Mouse (Mus musculus): ENCODE data around the gene 1700028K03Rik. TPM values are rescaled to one million over a fixed set of nuclear protein-coding genes. Genes with fewer than 3 reads are reported as not detected.

1700028K03Rik gene
- polyA plus RNA-seq, 1 experiment from 2014 or later, result 0.09 TPM

DNA sequence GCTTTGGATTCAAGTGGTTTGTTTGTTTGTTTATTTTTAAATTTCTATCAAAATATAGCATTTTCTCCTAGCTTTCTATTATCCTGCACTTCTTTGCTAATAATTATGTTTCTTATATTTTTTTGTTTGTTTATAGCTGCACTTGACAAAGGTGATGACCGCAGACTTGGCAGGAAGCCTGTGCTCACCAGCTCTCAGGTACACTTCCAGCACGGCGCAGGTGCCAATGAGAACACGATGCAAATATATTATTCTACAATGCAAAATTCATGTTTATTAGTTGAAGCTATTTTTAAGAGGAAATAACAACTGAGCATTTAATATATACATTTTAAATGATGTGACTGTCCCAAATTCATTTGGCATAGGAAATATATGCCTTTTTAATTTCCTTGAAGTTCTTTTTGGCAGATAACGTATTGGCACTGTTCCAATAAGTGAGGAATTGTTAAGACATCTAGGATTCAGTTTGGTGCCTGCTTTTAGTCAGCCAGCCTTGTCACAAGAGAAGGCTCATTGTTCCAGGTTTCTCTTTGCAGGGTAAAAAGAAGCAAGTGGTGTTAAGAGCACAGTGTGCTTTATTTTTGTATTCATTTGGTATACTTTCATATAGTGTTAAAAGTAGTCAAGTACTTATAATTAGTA lies 34.5 kb upstream of the 1700028K03Rik start:
- H3K4me1 ChIP-seq (ENCODE audit: control insufficient read depth, insufficient read depth, low read length), result no peaks in the 10 kb centered on the region
- no peak overlapping the region for H3K27ac ChIP-seq (ENCODE audit: low read depth, low read length)
- DNase-seq (ENCODE audit: low spot score) (no peak), ATAC-seq (ENCODE audit: insufficient read depth, low FRiP score, low TSS enrichment) (no peak)
- H3K27me3 ChIP-seq (ENCODE audit: control insufficient read depth, insufficient read depth, low read length), result no peaks in the 10 kb centered on the region
- no peak overlapping the region for H3K4me3 ChIP-seq (ENCODE audit: low read depth, low read length)
- no peak overlapping the region for H3K4me2 ChIP-seq (ENCODE audit: low read depth)
- H3K9me3 ChIP-seq (ENCODE audit: control insufficient read depth, low read length), result no peaks in the 10 kb centered on the region
- WGBS, result 93% methylated on average over 5 of the region's 5 CpGs
- H3K36me3 ChIP-seq (ENCODE audit: control insufficient read depth, insufficient read depth, low read length), result no peaks in the 10 kb centered on the region
- H3K9ac ChIP-seq (ENCODE audit: low read length), result no peak overlapping the region

DNA sequence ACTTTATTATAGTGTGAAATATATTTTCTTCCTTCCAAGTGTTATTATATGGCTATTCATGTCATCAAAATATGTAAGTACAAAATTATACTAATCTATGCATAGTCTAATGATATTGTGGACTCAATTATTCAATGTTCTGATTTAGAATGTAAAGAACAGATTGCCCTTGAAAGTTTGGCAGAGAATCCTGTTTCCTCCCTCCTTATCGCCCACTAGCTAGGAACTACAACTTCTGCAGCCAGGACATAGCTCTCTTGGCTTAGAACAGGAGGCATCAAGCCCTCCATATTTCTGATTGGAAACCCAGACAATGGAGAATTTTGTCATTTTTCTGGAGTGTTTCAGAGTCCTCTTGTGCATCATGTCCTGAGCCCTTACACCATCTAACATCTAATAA lies 33.8 kb upstream of the 1700028K03Rik start:
- no peak overlapping the region for H3K27ac ChIP-seq (ENCODE audit: low read depth, low read length)
- no peaks in the 10 kb centered on the region for H3K36me3 ChIP-seq (ENCODE audit: control insufficient read depth, insufficient read depth, low read length)
- H3K27me3 ChIP-seq (ENCODE audit: control insufficient read depth, insufficient read depth, low read length), result no peaks in the 10 kb centered on the region
- 91% methylated on average over 1 of the region's 1 CpGs for WGBS
- H3K4me1 ChIP-seq (ENCODE audit: control insufficient read depth, insufficient read depth, low read length), result no peaks in the 10 kb centered on the region
- no peaks in the 10 kb centered on the region for H3K9me3 ChIP-seq (ENCODE audit: control insufficient read depth, low read length)
- no peak overlapping the region for H3K9ac ChIP-seq (ENCODE audit: low read length)
- ATAC-seq (ENCODE audit: insufficient read depth, low FRiP score, low TSS enrichment) (no peak), DNase-seq (ENCODE audit: low spot score) (no peak)
- no peak overlapping the region for H3K4me2 ChIP-seq (ENCODE audit: low read depth)
- no peak overlapping the region for H3K4me3 ChIP-seq (ENCODE audit: low read depth, low read length)

DNA sequence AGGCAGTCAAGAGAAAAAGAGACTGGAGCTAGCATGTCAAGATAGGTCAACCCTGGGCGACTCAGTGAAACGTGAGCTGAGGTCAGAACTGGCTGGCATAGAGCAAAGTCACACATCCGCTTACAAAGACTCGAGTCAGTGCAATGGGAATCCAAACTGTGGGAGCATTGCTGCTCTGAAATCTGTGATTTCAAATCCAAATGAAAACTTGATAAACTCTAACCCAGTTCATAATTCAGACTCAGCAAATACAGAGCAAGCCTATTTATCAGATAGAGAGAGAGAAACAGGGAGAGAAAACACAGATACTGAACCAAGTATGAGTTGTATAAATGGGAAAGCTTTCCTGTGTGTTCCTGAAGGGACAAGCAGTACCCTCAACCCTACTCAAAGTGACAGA lies 27.2 kb upstream of the 1700028K03Rik start, which contains the start of gene Gm42669:
TSS of gene Gm42669 (plus strand) at position 301 of the 400 bp plus-strand sequence.
- WGBS, result 77% methylated on average over 4 of the region's 4 CpGs
- Histone ChIP-seq H3K27me3 (ENCODE audit: control insufficient read depth, insufficient read depth, low read length) (no peaks in the 10 kb centered on the region), H3K9ac (ENCODE audit: low read length) (no peak within 1 kb of the TSS), H3K9me3 (ENCODE audit: control insufficient read depth, low read length) (no peaks in the 10 kb centered on the region), H3K36me3 (ENCODE audit: control insufficient read depth, insufficient read depth, low read length) (no peaks in the 10 kb centered on the region), H3K27ac (ENCODE audit: low read depth, low read length) (no peak within 1 kb of the TSS), H3K4me3 (ENCODE audit: low read depth, low read length) (no peak within 1 kb of the TSS), H3K4me1 (ENCODE audit: control insufficient read depth, insufficient read depth, low read length) (no peaks in the 10 kb centered on the region), H3K4me2 (ENCODE audit: low read depth) (no peak within 1 kb of the TSS)
- DNase-seq (ENCODE audit: low spot score) (no peak), ATAC-seq (ENCODE audit: insufficient read depth, low FRiP score, low TSS enrichment) (no peak)

DNA sequence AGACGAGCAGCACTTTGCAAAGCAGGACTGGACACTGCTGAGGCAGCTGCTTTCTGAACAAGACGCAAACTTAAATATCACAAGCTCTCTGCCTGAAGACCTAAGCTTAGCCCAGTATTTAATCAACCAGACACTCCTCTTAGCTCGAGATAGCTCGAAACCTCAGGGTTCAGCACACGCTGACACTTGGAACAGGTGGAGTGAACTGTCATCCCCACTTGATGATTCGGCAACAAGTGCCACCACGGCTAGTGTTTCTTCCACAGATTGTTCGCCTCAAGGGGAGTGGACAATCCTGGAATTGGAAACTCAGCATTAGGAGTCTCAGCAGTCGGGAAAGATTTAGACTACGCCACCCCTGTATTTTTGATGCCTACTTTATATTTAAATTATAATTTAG lies 24.0 kb upstream of the 1700028K03Rik start:
- Histone ChIP-seq H3K9ac (ENCODE audit: low read length) (no peak overlapping the region), H3K9me3 (ENCODE audit: control insufficient read depth, low read length) (no peaks in the 10 kb centered on the region), H3K27me3 (ENCODE audit: control insufficient read depth, insufficient read depth, low read length) (no peaks in the 10 kb centered on the region), H3K4me2 (ENCODE audit: low read depth) (no peak overlapping the region), H3K4me3 (ENCODE audit: low read depth, low read length) (no peak overlapping the region), H3K36me3 (ENCODE audit: control insufficient read depth, insufficient read depth, low read length) (no peaks in the 10 kb centered on the region), H3K27ac (ENCODE audit: low read depth, low read length) (no peak overlapping the region), H3K4me1 (ENCODE audit: control insufficient read depth, insufficient read depth, low read length) (no peaks in the 10 kb centered on the region)
- no peak for DNase-seq (ENCODE audit: low spot score)
- 90% methylated on average over 10 of the region's 10 CpGs for WGBS
- ATAC-seq (ENCODE audit: insufficient read depth, low FRiP score, low TSS enrichment), result no peak

DNA sequence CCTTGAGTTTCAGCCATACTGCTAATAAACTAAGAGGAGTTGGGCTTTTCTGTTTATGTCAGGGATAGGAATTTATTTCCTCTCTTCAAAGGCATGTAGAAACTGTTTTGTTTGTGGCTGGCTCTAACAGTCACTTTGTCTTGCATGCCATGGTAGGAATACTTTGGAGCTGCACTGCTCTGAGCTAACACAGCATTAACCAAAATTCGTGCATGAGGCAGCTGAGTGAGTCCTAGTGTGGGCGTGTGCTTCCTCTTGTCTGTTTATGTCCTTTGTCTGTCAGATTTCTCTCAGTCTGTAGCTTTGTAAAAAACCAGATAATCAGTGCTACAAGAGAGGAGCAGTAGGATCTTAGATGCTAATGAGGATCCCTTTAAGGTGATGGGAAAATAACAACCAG lies 23.2 kb upstream of the 1700028K03Rik start:
- DNase-seq (ENCODE audit: low spot score), result no peak
- 64% methylated on average over 2 of the region's 2 CpGs for WGBS
- Histone ChIP-seq H3K9me3 (ENCODE audit: control insufficient read depth, low read length) (no peaks in the 10 kb centered on the region), H3K27ac (ENCODE audit: low read depth, low read length) (no peak overlapping the region), H3K9ac (ENCODE audit: low read length) (no peak overlapping the region), H3K27me3 (ENCODE audit: control insufficient read depth, insufficient read depth, low read length) (no peaks in the 10 kb centered on the region), H3K4me2 (ENCODE audit: low read depth) (no peak overlapping the region), H3K4me3 (ENCODE audit: low read depth, low read length) (no peak overlapping the region), H3K36me3 (ENCODE audit: control insufficient read depth, insufficient read depth, low read length) (no peaks in the 10 kb centered on the region), H3K4me1 (ENCODE audit: control insufficient read depth, insufficient read depth, low read length) (no peaks in the 10 kb centered on the region)
- ATAC-seq (ENCODE audit: insufficient read depth, low FRiP score, low TSS enrichment), result no peak

DNA sequence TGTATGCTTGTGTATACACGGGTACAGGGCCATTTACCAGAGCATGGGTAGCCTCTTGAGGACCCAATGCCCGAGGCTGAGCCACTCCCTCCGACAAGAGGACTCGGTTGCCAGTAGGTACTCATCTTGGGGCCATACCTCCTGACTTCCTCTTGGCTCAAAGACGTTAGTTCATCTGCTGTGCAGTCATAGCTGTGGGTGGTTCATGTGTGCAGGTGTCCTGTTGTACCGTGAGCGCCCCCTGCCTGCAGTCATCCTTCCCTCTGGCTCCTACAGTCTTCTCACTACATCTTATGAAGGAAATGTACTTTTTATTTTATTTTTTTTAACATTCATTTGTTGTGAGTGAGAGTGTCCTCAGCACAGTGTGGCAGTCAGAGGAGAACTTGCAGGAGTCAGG lies 20.9 kb upstream of the 1700028K03Rik start:
- H3K9ac ChIP-seq (ENCODE audit: low read length), result no peak overlapping the region
- no peaks in the 10 kb centered on the region for H3K36me3 ChIP-seq (ENCODE audit: control insufficient read depth, insufficient read depth, low read length)
- no peak overlapping the region for H3K27ac ChIP-seq (ENCODE audit: low read depth, low read length)
- H3K4me2 ChIP-seq (ENCODE audit: low read depth), result no peak overlapping the region
- DNase-seq (ENCODE audit: low spot score) (peak; percentile 57), ATAC-seq (ENCODE audit: insufficient read depth, low FRiP score, low TSS enrichment) (no peak)
- H3K4me1 ChIP-seq (ENCODE audit: control insufficient read depth, insufficient read depth, low read length), result no peaks in the 10 kb centered on the region
- no peak overlapping the region for H3K4me3 ChIP-seq (ENCODE audit: low read depth, low read length)
- 48% methylated on average over 7 of the region's 7 CpGs for WGBS
- H3K27me3 ChIP-seq (ENCODE audit: control insufficient read depth, insufficient read depth, low read length), result no peaks in the 10 kb centered on the region
- no peaks in the 10 kb centered on the region for H3K9me3 ChIP-seq (ENCODE audit: control insufficient read depth, low read length)

DNA sequence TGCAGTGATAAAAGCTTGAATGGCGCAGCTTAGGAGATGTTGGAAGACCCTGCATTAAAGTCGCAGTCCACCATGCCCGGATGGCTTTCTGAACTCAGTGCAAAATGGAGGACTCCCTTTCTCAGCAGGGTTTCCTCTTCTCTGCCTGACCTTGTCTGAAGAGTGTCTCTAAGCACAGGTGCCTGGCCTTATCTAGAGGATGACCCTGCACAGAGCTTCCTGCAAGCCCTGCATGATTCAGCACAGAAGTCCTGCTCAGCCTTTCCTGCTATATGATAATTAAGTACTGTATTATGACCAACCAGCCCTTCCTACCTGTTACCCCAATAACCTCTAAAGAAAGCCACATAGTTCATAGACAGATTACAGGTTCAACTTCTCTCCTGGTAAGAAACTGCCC lies 19.1 kb upstream of the 1700028K03Rik start:
- Histone ChIP-seq H3K27me3 (ENCODE audit: control insufficient read depth, insufficient read depth, low read length) (no peaks in the 10 kb centered on the region), H3K4me2 (ENCODE audit: low read depth) (no peak overlapping the region), H3K9me3 (ENCODE audit: control insufficient read depth, low read length) (no peaks in the 10 kb centered on the region), H3K36me3 (ENCODE audit: control insufficient read depth, insufficient read depth, low read length) (no peaks in the 10 kb centered on the region), H3K4me3 (ENCODE audit: low read depth, low read length) (no peak overlapping the region), H3K4me1 (ENCODE audit: control insufficient read depth, insufficient read depth, low read length) (no peaks in the 10 kb centered on the region), H3K27ac (ENCODE audit: low read depth, low read length) (no peak overlapping the region), H3K9ac (ENCODE audit: low read length) (no peak overlapping the region)
- DNase-seq (ENCODE audit: low spot score) (no peak), ATAC-seq (ENCODE audit: insufficient read depth, low FRiP score, low TSS enrichment) (no peak)
- 95% methylated on average over 3 of the region's 3 CpGs for WGBS

DNA sequence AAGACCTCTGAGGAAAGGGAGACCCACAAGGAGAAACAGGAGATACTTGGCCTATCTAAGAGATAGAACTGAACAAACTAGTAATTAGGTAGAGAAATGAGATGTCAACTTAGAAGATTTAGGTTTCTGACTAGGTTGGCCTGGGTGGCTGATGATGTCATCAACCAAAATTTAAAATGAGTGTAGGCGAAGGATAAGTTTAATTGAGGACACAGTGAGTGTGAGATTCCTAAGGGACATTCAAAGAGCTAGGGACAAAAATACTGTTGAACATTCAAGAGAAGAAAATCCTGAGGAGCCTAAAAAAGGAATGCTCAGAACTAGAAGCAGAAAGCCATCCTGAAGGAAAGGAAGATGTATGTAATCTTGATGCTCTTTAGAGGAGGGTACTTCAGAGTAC lies 18.4 kb upstream of the 1700028K03Rik start:
- Histone ChIP-seq H3K4me3 (ENCODE audit: low read depth, low read length) (no peak overlapping the region), H3K27me3 (ENCODE audit: control insufficient read depth, insufficient read depth, low read length) (no peaks in the 10 kb centered on the region), H3K4me2 (ENCODE audit: low read depth) (no peak overlapping the region), H3K9me3 (ENCODE audit: control insufficient read depth, low read length) (no peaks in the 10 kb centered on the region), H3K27ac (ENCODE audit: low read depth, low read length) (no peak overlapping the region), H3K4me1 (ENCODE audit: control insufficient read depth, insufficient read depth, low read length) (no peaks in the 10 kb centered on the region), H3K36me3 (ENCODE audit: control insufficient read depth, insufficient read depth, low read length) (no peaks in the 10 kb centered on the region), H3K9ac (ENCODE audit: low read length) (no peak overlapping the region)
- DNase-seq (ENCODE audit: low spot score), result no peak
- WGBS, result 90% methylated on average over 1 of the region's 1 CpGs
- no peak for ATAC-seq (ENCODE audit: insufficient read depth, low FRiP score, low TSS enrichment)

DNA sequence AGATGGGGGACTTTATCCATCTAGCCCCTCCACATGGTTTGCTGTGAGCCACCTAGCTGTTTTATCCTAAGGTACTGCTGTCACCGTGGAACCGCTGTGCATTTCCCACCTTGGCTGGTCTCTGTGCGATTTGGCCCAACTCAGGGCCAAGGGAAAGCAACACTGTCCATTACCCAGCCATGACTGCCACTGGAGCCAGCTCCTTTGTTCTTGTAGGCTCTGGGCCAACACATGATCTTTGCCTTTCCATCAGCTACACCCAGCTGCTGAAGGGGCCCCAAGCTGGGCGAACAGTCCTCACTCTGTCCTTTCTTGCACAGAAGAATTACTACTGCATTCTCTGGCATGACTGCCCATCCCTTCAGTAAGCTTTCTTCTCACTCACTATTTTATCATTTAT lies 15.9 kb upstream of the 1700028K03Rik start:
- Histone ChIP-seq H3K4me3 (ENCODE audit: low read depth, low read length) (no peak overlapping the region), H3K4me2 (ENCODE audit: low read depth) (no peak overlapping the region), H3K27me3 (ENCODE audit: control insufficient read depth, insufficient read depth, low read length) (no peaks in the 10 kb centered on the region), H3K36me3 (ENCODE audit: control insufficient read depth, insufficient read depth, low read length) (no peaks in the 10 kb centered on the region), H3K4me1 (ENCODE audit: control insufficient read depth, insufficient read depth, low read length) (no peaks in the 10 kb centered on the region), H3K9ac (ENCODE audit: low read length) (no peak overlapping the region), H3K9me3 (ENCODE audit: control insufficient read depth, low read length) (no peaks in the 10 kb centered on the region), H3K27ac (ENCODE audit: low read depth, low read length) (no peak overlapping the region)
- DNase-seq (ENCODE audit: low spot score) (no peak), ATAC-seq (ENCODE audit: insufficient read depth, low FRiP score, low TSS enrichment) (no peak)
- WGBS, result 92% methylated on average over 4 of the region's 4 CpGs

Data from neural tube, embryonic 11.5 days (tissue).